Mouse (Mus musculus) bone marrow, adult 2 months (tissue): ENCODE measurements around the gene Mical3. TPM values are rescaled to one million over a fixed set of nuclear protein-coding genes. Genes with fewer than 3 reads are reported as not detected.

Experiments used
- H3K27ac ChIP-seq: fragments of 200-500 bp; 2 replicates; pipeline ENCODE4 v1.5.1; 2012; ENCODE audit warnings: low read depth, mild to moderate bottlenecking, control low read depth, inconsistent platforms, low read length; ENCODE audit not compliant: control insufficient read depth, poor library complexity, insufficient read depth
- H3K4me1 ChIP-seq: fragments of 200-500 bp; 2 replicates; pipeline ENCODE4 v1.6.1; 2011; ENCODE audit warnings: low read length; ENCODE audit not compliant: control insufficient read depth, insufficient read depth
- H3K4me3 ChIP-seq: fragments of 200-500 bp; replicated peaks from 2 replicates; pipeline ENCODE3; 2011; ENCODE audit warnings: mild to moderate bottlenecking, low read depth, low read length, control low read depth; ENCODE audit not compliant: control insufficient read depth
- CTCF ChIP-seq: fragments of 200-500 bp; IDR thresholded peaks from 2 replicates; pipeline ENCODE4 v1.5.1; 2011; ENCODE audit warnings: low read length, control low read depth; ENCODE audit not compliant: control insufficient read depth, insufficient read depth
- POLR2A ChIP-seq: fragments of 200-500 bp; IDR thresholded peaks from 2 replicates; pipeline ENCODE4 v1.6.1; 2011; ENCODE audit warnings: low read depth, mild to moderate bottlenecking, control low read depth, low read length, borderline replicate concordance; ENCODE audit not compliant: control insufficient read depth
- WGBS: fragments of 180-500 bp; shearing (Covaris S2); methylation state at CpG from one replicate; pipeline ENCODE4 v1.1.7; 2018; 5-methylcytosine and 5-hydroxymethylcytosine counted together
- polyA plus RNA-seq: library from polyadenylated mRNA; stranded (reverse); fragments of >200 nt; gene quantifications from 2 replicates; pipeline ENCODE4 v1.2.4, GENCODE M21; 2011; ENCODE audit warnings: low replicate concordance; ENCODE audit not compliant: missing spikeins, insufficient read depth, insufficient read length

Gene Mical3
- polyA plus RNA-seq, 1 experiment: 53.1 TPM

DNA sequence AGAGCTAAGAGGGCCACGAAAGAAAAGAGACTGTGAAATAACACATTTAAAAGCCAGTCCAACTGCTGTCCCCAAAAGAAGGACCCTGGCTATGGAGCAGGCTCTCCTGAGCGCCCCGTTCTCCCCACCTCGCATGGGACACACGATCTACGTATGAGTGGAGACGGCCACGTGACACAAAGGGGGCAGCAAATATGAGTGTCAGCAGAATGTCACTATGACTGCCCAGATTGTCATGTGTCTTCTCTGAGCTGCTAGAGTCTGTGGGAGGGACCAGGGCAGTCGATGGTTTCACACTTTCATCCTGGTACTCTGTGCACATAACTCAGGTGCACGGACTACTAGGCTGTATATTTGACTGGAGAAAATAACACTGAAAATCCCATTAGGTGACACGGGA lies 40.0 kb downstream of the Mical3 start:
- TF ChIP-seq POLR2A: no peak
- no peak for TF ChIP-seq CTCF
- H3K4me1 ChIP-seq: peaks cover 6% of the 10 kb centered on the region
- H3K4me3 ChIP-seq: no peak overlapping the region
- WGBS: 86% methylated on average over 11 of the region's 11 CpGs
- H3K27ac ChIP-seq: no peak overlapping the region

DNA sequence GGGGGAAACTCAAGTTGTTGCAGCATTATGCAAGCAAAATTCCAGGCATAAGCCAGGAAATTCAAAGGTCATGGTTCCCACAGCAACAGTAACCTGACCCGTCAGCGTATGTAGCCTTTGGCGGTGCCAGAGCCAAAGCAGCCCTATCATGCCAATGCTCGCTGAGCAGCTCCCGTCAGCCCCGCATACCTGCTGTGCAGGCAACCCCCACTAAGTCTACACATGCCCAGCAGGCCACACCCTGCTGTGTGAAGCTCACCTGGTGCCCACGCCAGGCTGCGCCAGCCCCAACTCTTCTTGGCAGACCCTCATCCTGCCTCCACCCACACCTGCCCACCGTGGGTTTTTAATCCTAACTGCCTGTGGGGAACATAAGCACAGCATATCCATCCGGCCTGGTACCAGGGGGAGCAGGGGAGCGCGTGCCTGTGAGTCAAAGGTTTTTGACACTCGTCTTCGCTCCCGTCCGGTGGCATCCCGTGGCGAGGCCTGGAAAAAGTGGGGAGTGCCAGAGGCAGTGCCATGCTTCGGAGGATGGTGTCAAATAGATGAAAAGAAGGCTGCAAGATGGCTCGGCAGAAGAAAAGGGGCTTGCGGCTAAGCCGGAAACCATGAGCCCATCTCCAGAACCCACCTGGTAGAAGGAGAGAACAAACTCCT lies 43.1 kb downstream of the Mical3 start:
- Histone ChIP-seq H3K4me1 (peaks cover 4% of the 10 kb centered on the region), H3K27ac (no peak overlapping the region), H3K4me3 (no peak overlapping the region)
- TF ChIP-seq CTCF (no peak), POLR2A (no peak)
- WGBS: 87% methylated on average over 22 of the region's 22 CpGs

DNA sequence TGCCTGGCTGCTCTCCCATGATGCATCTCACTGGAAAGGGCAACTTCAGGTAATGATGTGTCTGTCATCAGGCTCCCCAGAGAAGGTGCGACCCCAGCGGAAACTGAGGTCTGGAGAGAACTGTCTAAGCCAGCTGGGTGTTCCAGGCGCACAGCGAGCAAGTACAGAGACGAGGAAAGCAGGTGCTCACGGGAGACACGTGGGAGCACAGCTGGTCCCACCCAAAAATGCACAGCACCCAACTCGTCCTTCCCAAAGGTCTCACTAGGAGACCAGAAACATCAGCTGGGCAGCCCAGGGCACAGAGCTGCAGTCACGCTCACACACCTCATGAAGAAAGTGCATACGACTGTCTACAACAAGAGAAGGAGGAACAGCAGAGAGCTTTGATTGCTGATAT lies 43.7 kb downstream of the Mical3 start:
- WGBS: 87% methylated on average over 10 of the region's 10 CpGs
- no peak overlapping the region for H3K27ac ChIP-seq
- TF ChIP-seq CTCF: no peak
- no peak for TF ChIP-seq POLR2A
- peaks cover 4% of the 10 kb centered on the region for H3K4me1 ChIP-seq
- H3K4me3 ChIP-seq: no peak overlapping the region

DNA sequence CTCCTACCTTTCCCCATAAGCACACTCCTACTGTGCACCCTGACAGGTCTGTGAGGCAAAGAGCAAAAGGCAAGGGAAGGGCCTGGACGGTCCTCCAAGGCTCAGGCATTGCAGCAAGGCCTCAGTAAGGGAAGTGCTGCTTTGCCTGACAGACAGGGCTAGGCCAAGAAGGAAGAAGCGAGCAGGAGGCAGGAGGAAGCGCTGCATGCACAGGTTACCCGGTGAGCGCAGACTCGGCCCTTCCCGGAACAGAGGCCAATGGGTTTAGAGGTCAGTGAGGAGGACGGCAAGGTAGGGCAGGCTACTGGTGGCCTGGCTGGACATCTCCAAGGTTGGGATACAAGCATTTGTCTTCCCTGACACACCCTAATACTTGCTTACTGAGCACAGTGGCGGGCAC lies 44.6 kb downstream of the Mical3 start:
- TF ChIP-seq CTCF: no peak
- no peak for TF ChIP-seq POLR2A
- H3K27ac ChIP-seq: no peak overlapping the region
- no peak overlapping the region for H3K4me3 ChIP-seq
- H3K4me1 ChIP-seq: peaks cover 4% of the 10 kb centered on the region
- WGBS: 46% methylated on average over 9 of the region's 9 CpGs

DNA sequence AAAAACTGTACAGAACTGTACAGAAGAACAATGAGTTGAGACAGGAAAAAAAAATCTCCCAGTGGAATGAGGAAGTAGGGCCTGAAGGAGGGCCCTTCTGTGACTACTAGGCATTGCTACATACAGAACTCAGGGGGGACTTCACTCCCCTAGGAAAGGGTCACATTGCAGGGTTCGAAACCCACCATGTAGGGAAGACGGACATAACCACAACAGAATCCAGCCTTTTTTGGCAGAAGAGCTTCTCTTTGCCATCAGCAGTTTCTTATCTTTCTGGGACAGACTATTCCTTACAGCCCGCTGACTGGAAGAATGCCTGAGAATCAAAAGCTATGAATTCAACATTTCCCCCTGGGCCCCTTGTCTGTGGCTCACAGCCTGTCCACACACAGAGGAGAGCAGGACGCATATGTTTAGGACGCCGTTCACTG lies 46.7 kb downstream of the Mical3 start:
- TF ChIP-seq CTCF (no peak), POLR2A (no peak)
- Histone ChIP-seq H3K27ac (peak overlapping the region; percentile 55), H3K4me3 (no peak overlapping the region), H3K4me1 (peaks cover 4% of the 10 kb centered on the region)
- WGBS: 37% methylated on average over 6 of the region's 6 CpGs

DNA sequence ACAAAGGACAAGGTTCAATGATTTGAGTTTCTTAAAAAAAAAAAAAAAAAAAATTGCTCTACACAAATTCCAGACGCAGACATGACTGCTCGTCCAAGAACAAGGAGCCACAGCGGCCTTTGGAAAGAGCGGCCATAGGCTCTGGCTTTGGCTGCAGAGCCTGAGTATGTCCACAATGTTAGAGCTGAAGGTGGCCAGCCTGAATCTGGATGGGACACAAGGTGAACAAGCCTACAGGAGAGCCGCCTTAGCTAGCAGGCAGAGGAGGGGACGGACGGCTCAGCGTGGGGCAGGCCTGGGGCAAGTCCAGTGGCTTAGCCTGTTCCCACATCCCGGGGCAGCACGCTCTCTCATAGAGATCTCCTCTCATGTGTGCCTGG lies 48.7 kb downstream of the Mical3 start:
- H3K4me1 ChIP-seq: peaks cover 6% of the 10 kb centered on the region
- TF ChIP-seq CTCF: no peak
- no peak for TF ChIP-seq POLR2A
- 93% methylated on average over 10 of the region's 10 CpGs for WGBS
- no peak overlapping the region for H3K4me3 ChIP-seq
- H3K27ac ChIP-seq: no peak overlapping the region

DNA sequence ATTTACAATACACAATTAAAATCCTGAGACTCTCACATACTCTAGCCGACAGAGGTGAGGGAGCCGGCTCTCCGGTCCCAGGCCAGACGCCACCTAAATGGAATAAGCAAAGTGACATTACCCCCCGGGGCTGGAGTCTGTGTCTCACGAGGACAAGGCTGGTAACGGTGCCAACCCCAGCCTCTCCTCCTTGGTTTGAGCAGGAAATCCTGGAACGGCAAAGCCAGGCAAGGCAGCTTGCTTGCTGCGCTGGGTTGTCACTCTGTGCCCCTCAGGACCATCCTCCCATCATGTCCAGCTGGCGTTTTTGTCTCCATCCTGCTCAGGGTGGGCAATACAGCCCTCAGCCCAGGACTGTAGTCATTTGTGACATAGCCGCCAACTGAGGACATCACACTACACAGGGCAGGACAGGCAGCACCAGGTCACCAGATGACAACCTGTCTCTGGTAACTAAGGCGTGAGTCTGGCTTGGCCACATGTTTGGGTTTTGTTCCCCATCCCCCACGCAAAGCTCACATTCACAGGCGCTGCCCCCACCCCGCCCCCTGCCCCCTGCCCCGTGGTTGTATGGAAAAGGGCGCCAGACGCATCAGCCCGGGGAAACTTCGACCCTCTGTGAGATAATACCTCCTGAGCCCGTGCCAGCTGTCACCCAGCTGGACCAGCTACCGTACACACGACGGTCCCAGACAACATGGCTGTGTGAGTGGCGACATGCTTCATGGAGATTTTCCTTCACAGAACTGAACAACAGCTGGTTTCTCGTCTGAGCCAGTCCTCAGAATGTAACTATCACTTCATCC lies 49.3 kb downstream of the Mical3 start:
- H3K4me1 ChIP-seq: peaks cover 6% of the 10 kb centered on the region
- H3K27ac ChIP-seq: no peak overlapping the region
- TF ChIP-seq CTCF (no peak), POLR2A (no peak)
- H3K4me3 ChIP-seq: no peak overlapping the region
- 78% methylated on average over 26 of the region's 26 CpGs for WGBS

DNA sequence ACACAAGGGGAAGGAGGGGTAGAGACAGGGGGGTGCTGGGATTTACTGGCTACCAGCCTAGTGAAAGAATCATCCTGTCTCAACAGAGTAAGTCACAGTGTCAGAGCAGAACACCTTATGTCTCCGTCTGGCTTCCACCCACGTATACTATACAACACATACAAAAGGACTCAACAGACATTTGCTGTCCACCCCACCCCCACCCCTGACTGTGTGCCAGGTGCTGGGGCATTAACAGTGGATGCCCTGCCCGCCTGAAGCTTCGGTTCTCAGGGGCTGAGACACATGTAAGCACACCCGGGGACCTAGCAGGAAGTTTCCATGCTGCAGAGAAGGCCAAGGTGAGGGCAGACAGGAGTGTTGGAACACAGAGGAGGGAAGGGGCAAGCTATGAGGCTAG lies 52.6 kb downstream of the Mical3 start:
- no peak for TF ChIP-seq CTCF
- TF ChIP-seq POLR2A: no peak
- no peak overlapping the region for H3K27ac ChIP-seq
- H3K4me1 ChIP-seq: peaks cover 4% of the 10 kb centered on the region; the same call in 1 of the 2 replicates
- H3K4me3 ChIP-seq: no peak overlapping the region
- 71% methylated on average over 5 of the region's 5 CpGs for WGBS
